29 mouse cellular contexts compared by ENCODE assay signal in the genomic region with DNA sequence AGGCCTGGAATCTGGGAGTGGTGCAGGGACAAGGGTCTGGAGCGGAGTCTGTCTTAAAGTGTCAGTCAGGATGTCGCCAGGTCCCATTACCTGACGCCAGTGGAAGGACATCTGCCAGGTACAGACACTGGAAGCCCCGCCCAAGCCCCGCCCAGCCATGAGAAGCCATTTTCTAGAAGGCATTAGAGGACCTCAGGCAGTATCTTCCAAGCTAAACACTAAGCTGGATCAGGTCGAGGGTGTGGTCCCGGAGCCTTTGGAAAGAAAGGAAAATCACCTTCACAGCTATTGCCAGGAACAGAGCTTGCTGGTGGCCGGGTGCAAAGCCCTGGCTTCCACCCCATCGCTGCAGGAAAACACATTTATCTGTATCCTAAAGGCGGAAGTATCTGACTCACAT. TPM values are rescaled to one million over a fixed set of nuclear protein-coding genes. Genes with fewer than 3 reads are reported as not detected.
"Had no signal": no experiment of that assay in that cellular context is flagged by ENCODE, and none has a peak within 500 bp of the region (broad histone marks: within the 10 kb centered on the region; RNA-seq: fewer than 3 reads in every experiment).

No protein-coding gene starts in this region.

- H3K4me1 ChIP-seq: heart, embryonic 13.5 days; heart, embryonic 15.5 days; hindbrain, embryonic 13.5 days; hindbrain, embryonic 15.5 days; kidney, embryonic 15.5 days; liver, embryonic 12.5 days had no signal

- H3K9me3 ChIP-seq: heart, embryonic 13.5 days; heart, embryonic 15.5 days; hindbrain, embryonic 13.5 days; hindbrain, embryonic 15.5 days; kidney, embryonic 15.5 days; limb, embryonic 13.5 days; limb, embryonic 15.5 days; liver, embryonic 12.5 days had no signal

- H3K4me3 ChIP-seq: gastrocnemius, adult 2 months; heart, adult 2 months; heart, embryonic 13.5 days; heart, embryonic 15.5 days; hindbrain, embryonic 13.5 days; hindbrain, embryonic 15.5 days; kidney, embryonic 15.5 days; limb, embryonic 13.5 days; limb, embryonic 15.5 days; liver, embryonic 12.5 days had no signal

- H3K9ac ChIP-seq: heart, embryonic 13.5 days; heart, embryonic 15.5 days; hindbrain, embryonic 13.5 days; hindbrain, embryonic 15.5 days; kidney, embryonic 15.5 days; limb, embryonic 13.5 days; limb, embryonic 15.5 days; liver, embryonic 12.5 days had no signal

- ATAC-seq: hindbrain, postnatal 0 days; intestine, embryonic 16.5 days; liver, embryonic 12.5 days had no signal

- H3K27ac ChIP-seq: gastrocnemius, adult 2 months; heart, adult 2 months; heart, embryonic 13.5 days; heart, embryonic 15.5 days; hindbrain, embryonic 13.5 days; hindbrain, embryonic 15.5 days; hindbrain, postnatal 0 days; kidney, embryonic 15.5 days; kidney, postnatal 0 days; limb, embryonic 13.5 days; limb, embryonic 15.5 days; liver, embryonic 12.5 days had no signal

- H3K36me3 ChIP-seq: heart, embryonic 13.5 days; heart, embryonic 15.5 days; hindbrain, embryonic 13.5 days; hindbrain, embryonic 15.5 days; kidney, embryonic 15.5 days; limb, embryonic 13.5 days; limb, embryonic 15.5 days; liver, embryonic 12.5 days had no signal

- DNase-seq: gastrocnemius, adult 2 months; gastrocnemius, postnatal 14 days; gastrocnemius, postnatal 36 days; heart, adult 11 months; heart, adult 2 months; heart, postnatal 14 days; heart, postnatal 36 days; kidney, adult 11 months; kidney, adult 2 months; kidney, adult 9 months; kidney, postnatal 14 days; kidney, postnatal 36 days; layer of hippocampus, adult 9-11 months; layer of hippocampus, postnatal 36 days had no signal

- H3K27me3 ChIP-seq: hindbrain, embryonic 13.5 days; hindbrain, embryonic 15.5 days; limb, embryonic 13.5 days; limb, embryonic 15.5 days had no signal

- H3K4me2 ChIP-seq: heart, embryonic 11.5 days; heart, embryonic 13.5 days; heart, embryonic 15.5 days; hindbrain, embryonic 13.5 days; hindbrain, embryonic 15.5 days; kidney, embryonic 15.5 days; limb, embryonic 13.5 days; limb, embryonic 15.5 days; liver, embryonic 12.5 days had no signal

RNA-seq across cellular contexts. Expression of gene Sall4, which starts 52.9 kb away (rescaled TPM):
- total RNA-seq: hematopoietic stem cell, adult 5-6 weeks; liver, adult 2 months had no signal
- polyA plus RNA-seq: gonadal fat pad, adult 2 months; kidney, adult 2 months; kidney, postnatal 0 days; liver, adult 2 months had no signal
